Mouse (Mus musculus) right cerebral cortex, postnatal 10 days (tissue): ENCODE results near the gene St8sia6.

Source experiments
- DNase-seq, 2 experiments: peaks; one replicate each; pipeline ENCODE4 v3.0.0; 2021; ENCODE audit warnings: low spot score in 2 of 2

St8sia6 gene

GRCm38 (mm10) chr2:13760366-13760765 is 33.5 kb downstream of the St8sia6 start:
- DNase-seq, result no peak

DNA sequence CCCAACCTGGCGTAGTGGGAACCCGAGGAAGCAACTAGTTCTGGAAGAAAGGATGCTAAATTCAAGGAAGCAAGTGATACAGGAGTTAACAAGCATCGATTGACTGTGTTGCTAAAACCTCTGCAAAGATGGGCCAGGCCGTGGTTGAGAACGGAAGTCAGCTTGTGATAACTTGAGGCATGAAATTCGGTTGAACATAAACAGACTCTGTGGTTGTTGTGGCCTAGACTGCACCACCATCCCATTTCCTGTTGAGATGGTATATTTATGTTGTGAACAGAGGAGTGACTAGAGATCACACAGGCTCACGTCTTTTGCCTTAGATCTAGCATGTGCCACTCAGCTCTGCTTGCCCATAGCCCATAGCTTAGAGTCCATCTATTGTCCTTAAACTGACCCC is 36.5 kb downstream of the St8sia6 start:
- DNase-seq, result no peak

GRCm38 (mm10) chr2:13755733-13756132 is 38.1 kb downstream of the St8sia6 start:
- peak in 1 of 2 experiments; percentile 19 for DNase-seq

DNA sequence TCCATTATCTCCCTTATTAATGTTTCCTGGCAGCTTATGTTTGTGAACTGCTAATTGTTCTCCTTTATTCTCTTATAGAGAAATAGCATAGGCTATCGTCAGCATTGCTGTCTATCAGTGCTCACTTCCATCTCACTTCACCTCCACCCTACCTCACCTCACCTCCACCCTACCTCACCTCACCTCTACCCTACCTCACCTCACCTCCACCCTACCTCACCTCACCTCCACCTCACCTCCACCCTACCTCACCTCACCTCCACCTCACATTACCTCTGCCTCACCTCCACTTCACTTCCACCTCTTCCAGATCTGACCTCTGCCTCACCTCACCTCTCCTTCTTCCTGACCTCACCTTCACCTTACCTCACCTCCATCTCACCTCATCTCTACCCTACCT is 42.2 kb downstream of the St8sia6 start:
- no peak for DNase-seq

DNA sequence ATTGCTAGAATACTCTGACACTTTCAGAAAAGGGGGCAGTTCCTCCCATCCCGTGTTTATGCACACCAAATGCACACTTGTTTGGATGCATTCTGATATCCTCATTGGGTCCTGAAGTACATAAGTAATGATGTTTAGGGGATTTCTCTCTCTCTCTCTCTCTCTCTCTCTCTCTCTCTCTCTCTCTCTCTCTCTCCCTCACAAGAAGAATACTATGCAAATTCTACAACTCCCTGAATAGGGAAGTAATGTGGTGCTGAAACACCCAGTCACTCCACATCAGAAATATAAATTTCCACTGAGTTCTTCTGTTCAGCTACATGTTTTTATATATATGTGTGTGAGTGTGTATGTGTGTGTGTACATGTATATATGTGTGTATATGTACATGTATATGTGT is 43.1 kb downstream of the St8sia6 start:
- DNase-seq, result no peak

DNA sequence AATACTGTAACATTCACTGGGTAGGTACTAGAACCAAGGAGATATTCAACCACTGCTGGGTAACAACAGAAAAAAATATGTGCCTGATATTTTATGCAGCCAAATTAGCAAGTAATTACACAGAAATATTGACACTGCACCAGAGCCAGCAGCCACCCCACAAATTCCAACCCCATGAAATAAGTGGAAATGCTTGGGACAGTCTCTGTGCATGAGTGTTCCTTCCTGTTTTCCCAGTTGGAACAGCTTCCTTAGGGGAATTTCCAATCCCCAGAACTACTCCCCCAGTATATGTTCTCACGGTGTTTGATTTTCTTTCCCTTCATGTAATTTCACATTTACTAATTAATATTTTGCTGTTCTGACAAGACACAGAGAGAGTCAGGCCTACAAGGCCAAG is 43.8 kb downstream of the St8sia6 start:
- no peak for DNase-seq

- DNase-seq, result no peak
These were observed 44.7 kb downstream of the St8sia6 start for GRCm38 (mm10) chr2:13749176-13749575.

GRCm38 (mm10) chr2:13747576-13747975 is 46.3 kb downstream of the St8sia6 start:
- DNase-seq, result no peak

DNA sequence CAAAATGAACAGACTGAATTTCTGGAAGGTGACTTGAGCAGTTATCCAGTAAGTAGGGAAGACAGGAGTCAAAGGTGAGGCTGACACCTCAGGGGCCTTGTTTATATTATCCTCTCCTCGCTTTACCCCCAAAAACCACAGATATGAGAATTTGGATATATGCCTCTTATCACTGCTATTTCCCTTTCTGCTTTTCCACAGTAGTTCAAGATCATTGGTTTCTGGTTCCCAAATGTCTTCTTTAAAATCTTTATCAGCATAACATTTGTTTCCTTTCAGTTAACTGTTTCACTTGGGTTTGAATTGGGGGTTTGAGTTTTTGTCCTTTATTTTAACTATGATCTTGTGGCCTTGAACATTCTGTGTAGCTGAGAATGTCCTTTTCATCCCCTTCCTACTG is 47.8 kb downstream of the St8sia6 start:
- DNase-seq, result no peak

GRCm38 (mm10) chr2:13738704-13739103 is 55.2 kb downstream of the St8sia6 start:
- peak in 1 of 2 experiments; percentile 19 for DNase-seq

DNA sequence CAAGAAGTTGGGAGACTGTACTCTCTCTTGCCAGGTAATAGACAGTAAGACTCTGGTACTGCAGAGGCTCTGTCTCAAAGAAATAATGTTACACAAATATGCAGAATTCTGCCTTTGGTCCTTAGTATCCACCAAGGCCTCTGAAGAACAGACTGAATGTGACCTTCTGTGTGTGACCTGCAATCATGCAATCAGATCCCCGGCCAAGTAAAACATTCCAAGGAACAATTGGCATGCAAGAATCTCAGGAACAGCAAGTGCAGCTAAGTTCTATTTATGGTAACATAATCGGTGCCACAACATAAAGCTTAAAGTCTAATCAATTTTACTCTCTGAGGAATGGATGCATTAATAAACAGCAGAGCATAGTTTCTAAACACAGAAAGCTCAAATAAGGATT is 66.0 kb downstream of the St8sia6 start:
- no peak for DNase-seq

DNA sequence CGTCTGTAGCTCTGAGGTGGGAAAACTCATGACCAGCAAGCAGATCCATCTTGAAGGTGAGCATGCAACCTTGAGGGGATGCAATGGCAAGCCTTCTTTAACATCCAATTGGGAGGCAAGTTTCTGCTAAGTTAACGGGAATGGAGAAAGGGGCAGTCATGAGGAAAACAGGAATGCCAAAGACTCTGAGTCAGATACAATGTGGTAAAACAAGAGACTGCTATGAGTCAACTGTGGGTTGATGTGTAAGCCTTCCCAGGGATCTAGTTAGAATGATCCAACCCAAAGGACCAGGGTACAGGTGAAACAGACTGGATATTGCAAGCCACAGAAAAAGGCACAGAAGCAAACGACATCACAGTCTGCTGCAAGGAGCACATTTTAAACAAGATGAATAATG is 68.3 kb downstream of the St8sia6 start:
- DNase-seq, result no peak

DNA sequence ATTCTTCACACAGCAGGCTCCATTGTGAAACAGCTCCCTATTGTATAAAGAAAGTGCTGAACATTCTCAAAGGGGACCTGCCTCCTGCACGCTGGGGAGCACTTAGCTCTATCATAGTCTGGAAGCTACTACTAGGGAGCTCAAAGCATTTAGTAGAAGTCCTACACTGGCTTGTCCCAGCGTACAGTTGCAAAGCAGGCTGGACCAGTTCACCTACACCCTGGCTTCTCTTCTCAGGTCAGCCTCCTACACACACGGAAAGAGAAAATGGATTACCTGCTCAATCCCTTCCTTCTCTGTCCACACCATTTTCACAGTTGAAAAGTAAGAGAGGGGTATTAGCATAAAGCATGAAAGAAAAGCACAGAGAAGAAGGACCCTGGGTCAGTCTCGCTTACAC is 71.6 kb downstream of the St8sia6 start:
- DNase-seq, result no peak

DNA sequence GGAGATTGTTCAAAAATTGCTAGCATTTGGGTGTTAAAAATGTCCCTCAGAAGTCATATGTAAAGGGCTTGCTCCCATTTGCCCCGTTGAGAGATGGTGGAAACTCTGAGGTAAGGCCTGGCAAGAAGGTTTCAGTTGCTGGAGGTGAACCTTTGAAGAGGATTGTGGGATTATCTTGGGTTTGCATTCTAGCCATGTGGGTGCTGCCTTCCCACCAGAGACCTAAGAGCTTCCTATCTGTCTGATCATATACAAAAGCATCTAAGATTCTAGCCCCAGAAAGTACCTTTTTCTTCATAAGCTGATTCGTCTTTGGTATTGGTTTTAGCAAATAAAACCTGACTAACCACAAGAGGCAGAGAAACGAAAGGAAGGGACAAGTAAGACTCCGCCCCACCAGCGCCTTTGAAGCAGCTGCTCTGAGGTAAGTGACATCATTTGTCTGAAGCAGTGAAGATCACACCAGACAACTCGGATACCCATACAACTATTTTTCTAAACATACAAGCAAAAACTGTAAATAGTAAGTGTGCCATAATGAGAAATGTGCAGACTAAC is 75.2 kb downstream of the St8sia6 start:
- no peak for DNase-seq

DNA sequence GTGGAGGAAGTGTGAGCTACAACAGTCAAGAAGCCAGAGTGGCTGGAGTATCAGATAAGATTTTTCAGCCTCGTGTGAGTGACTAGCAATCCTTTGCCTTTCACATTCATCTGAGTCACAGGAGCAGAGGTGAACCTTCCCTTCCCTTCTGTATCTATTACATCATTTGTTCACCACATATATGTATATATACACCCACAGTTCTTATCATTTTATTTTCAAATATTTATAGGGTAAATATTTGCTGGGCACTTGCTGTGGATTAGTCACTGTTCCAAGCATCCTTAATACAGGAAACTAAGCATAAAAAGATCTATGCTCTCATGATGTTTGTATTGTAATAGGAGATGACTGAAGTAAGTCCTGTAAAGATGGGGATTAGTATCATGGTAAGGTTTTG is 85.1 kb downstream of the St8sia6 start:
- DNase-seq, result no peak

DNA sequence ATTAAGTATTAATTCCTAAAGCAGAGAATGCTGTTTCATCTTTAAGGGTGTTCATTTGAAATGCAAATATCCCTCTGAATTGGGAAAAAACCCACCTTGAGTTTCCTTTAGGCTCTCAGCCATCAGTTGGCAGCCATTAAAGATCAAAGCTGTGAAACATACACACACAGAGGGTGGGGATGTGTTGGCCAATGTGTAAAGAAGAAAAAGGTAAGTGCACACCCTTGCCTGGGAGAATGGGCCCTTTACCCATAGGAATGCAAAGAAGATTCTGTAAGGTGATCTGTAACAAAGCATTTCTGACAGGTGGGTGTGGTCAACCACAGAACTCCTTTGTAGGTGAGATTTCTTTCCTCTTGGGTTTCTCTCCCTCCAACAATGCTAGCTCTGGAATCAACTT is 96.3 kb downstream of the St8sia6 start:
- DNase-seq, result no peak

- DNase-seq, result no peak
These were observed 99.4 kb downstream of the St8sia6 start for GRCm38 (mm10) chr2:13694417-13694816.

- no peak for DNase-seq
These were observed 109.5 kb downstream of the St8sia6 start for GRCm38 (mm10) chr2:13684380-13684779.

GRCm38 (mm10) chr2:13683205-13683570 is 110.7 kb downstream of the St8sia6 start:
- DNase-seq, result no peak

GRCm38 (mm10) chr2:13682488-13683204 is 111.2 kb downstream of the St8sia6 start:
- DNase-seq, result peak; percentile 23 to 26

GRCm38 (mm10) chr2:13672946-13673345 is 120.9 kb downstream of the St8sia6 start:
- DNase-seq, result no peak

GRCm38 (mm10) chr2:13672426-13672825 is 121.4 kb downstream of the St8sia6 start:
- no peak for DNase-seq

GRCm38 (mm10) chr2:13634866-13635265 is 159.0 kb downstream of the St8sia6 start:
- DNase-seq, result no peak
